Mouse (Mus musculus) frontal cortex, adult (tissue): Measurements from ENCODE around the gene Spag4.
"Not testable (repeated sequence)": the region's sequence is repeated elsewhere in the genome, so short reads cannot be mapped to it uniquely, and the experiment has no call there.

ENCODE experiments used
- ATAC-seq: cut with Nextera tagmentation; 2 replicates; pipeline ENCODE4 v1.9.2; 2017; ENCODE audit warnings: mild to moderate bottlenecking, moderate library complexity, mixed read lengths; ENCODE audit not compliant: low TSS enrichment

Spag4 gene

GRCm38 (mm10) chr2:156110627-156111357 is 45.8 kb downstream of the Spag4 start:
- peak; percentile 59; the same call in 1 of the 2 replicates for ATAC-seq

GRCm38 (mm10) chr2:156111358-156112079 is 46.5 kb downstream of the Spag4 start, which contains the start of the genes Cpne1 and Rbm12:
Gene Cpne1 (minus strand): TSS chr2:156111965.
Gene Rbm12 (minus strand): TSS chr2:156111978.
- peak; percentile 90 for ATAC-seq

DNA sequence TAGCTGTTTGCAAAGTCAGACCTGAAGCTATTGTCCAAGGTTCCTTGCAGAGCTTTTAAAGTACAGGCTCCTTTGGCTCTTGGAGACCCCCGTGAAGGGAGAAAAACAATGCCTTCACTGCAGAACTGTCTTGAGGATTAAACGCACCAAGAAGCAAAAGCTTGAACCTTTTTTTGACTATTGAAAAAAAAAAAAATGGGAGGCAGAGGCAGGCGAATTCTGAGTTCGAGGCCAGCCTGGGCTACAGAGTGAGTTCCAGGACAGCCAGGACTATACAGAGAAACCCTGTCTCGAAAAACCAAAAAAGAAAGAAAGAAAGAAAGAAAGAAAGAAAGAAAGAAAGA is 47.1 kb downstream of the Spag4 start:
- not testable (repeated sequence) for ATAC-seq

DNA sequence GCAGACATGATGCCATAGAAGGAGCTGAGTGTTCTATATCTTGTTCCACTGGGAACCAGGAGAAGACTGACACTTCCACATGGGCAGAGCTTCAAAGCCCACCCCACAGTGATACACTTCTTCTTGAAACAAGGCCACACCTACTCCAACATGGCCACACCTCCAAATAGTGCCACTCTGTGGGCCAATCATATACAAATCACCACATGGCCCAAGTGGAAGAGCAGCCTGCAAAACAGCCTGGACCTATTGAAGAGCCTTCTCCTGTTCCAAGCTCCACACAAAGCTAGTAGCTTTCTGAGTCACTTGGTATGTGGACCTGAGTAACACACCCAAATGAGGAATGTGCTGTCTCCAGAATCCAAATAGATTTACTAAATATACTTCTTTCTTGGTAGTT is 54.6 kb downstream of the Spag4 start:
- ATAC-seq, result no peak
